ENCODE assay signal across 8 mouse cellular contexts in genomic region chr13:91178428-91179160, GRCm38 (mm10). TPM values are rescaled to one million over a fixed set of nuclear protein-coding genes. Genes with fewer than 3 reads are reported as not detected.
A peak's percentile ranks its signal among the peaks of the same experiment; 100 is the strongest.
DNase-seq lines count a peak whose midpoint lies in the region; ATAC-seq lines count a peak whose summit lies in the region.

No protein-coding gene starts in this region.

- H3K4me2 ChIP-seq in kidney, embryonic 16.5 days (replicated peaks; ENCODE audit: low read depth, low read length) = no peak overlapping the region
- H3K4me2 ChIP-seq in hindbrain, embryonic 13.5 days = peak overlapping the region; percentile 21; the same call in 1 of the 2 replicates
- H3K4me2 ChIP-seq in neural tube, embryonic 14.5 days (ENCODE audit: low read depth, low read length) = no peak overlapping the region

- WGBS in kidney, embryonic 16.5 days = 57% methylated on average over 9 of the region's 9 CpGs
- 37% methylated on average over 9 of the region's 9 CpGs for WGBS in hindbrain, embryonic 13.5 days
- 37% methylated on average over 9 of the region's 9 CpGs for WGBS in neural tube, embryonic 14.5 days
- WGBS in heart, embryonic 10.5 days = 70% methylated on average over 9 of the region's 9 CpGs

- H3K4me1 ChIP-seq in kidney, embryonic 16.5 days (ENCODE audit: insufficient read depth, low read length) = no peaks in the 10 kb centered on the region
- peaks cover 22% of the 10 kb centered on the region for H3K4me1 ChIP-seq in hindbrain, embryonic 13.5 days (replicated peaks)
- peaks cover 15% of the 10 kb centered on the region; the same call in 1 of the 2 replicates for H3K4me1 ChIP-seq in neural tube, embryonic 14.5 days (ENCODE audit: control insufficient read depth, insufficient read depth, low read length)
- H3K4me1 ChIP-seq in heart, embryonic 10.5 days = peaks cover 6% of the 10 kb centered on the region

- no peak overlapping the region for H3K4me3 ChIP-seq in kidney, embryonic 16.5 days (ENCODE audit: low read length)
- no peak overlapping the region for H3K4me3 ChIP-seq in hindbrain, embryonic 13.5 days
- no peak overlapping the region for H3K4me3 ChIP-seq in neural tube, embryonic 14.5 days (ENCODE audit: low read depth, low read length)
- no peak overlapping the region for H3K4me3 ChIP-seq in heart, embryonic 10.5 days

- no peaks in the 10 kb centered on the region for H3K9me3 ChIP-seq in kidney, embryonic 16.5 days (ENCODE audit: low read length)
- H3K9me3 ChIP-seq in hindbrain, embryonic 13.5 days = no peaks in the 10 kb centered on the region
- no peaks in the 10 kb centered on the region for H3K9me3 ChIP-seq in neural tube, embryonic 14.5 days (ENCODE audit: control insufficient read depth, low read length)
- H3K9me3 ChIP-seq in heart, embryonic 10.5 days = no peaks in the 10 kb centered on the region

- no peak for DNase-seq in kidney, adult 18-20 months
- no peak for DNase-seq in adrenal gland, postnatal 10 days
- no peak for DNase-seq in ovary, postnatal 14 days (ENCODE audit: low spot score)
- no peak for DNase-seq in heart, embryonic 10.5 days (ENCODE audit: low spot score)

- H3K27ac ChIP-seq in kidney, embryonic 16.5 days (ENCODE audit: low read length) = no peak overlapping the region
- peak overlapping the region; percentile 83 for H3K27ac ChIP-seq in hindbrain, embryonic 13.5 days
- no peak overlapping the region for H3K27ac ChIP-seq in neural tube, embryonic 14.5 days (ENCODE audit: low read depth, low read length)
- H3K27ac ChIP-seq in heart, embryonic 10.5 days = no peak overlapping the region

- no peaks in the 10 kb centered on the region for H3K27me3 ChIP-seq in kidney, embryonic 16.5 days (ENCODE audit: insufficient read depth, low read length)
- no peaks in the 10 kb centered on the region for H3K27me3 ChIP-seq in hindbrain, embryonic 13.5 days
- H3K27me3 ChIP-seq in neural tube, embryonic 14.5 days (ENCODE audit: control insufficient read depth, insufficient read depth, low read length) = no peaks in the 10 kb centered on the region
- H3K27me3 ChIP-seq in heart, embryonic 10.5 days (ENCODE audit: insufficient read depth, poor library complexity, severe bottlenecking) = no peaks in the 10 kb centered on the region

- no peaks in the 10 kb centered on the region for H3K36me3 ChIP-seq in kidney, embryonic 16.5 days (ENCODE audit: insufficient read depth, low read length)
- H3K36me3 ChIP-seq in hindbrain, embryonic 13.5 days = no peaks in the 10 kb centered on the region
- H3K36me3 ChIP-seq in neural tube, embryonic 14.5 days (ENCODE audit: control insufficient read depth, insufficient read depth, low read length) = no peaks in the 10 kb centered on the region
- H3K36me3 ChIP-seq in heart, embryonic 10.5 days = no peaks in the 10 kb centered on the region

- peak; percentile 27; the same call in 1 of the 2 replicates for ATAC-seq in kidney, embryonic 16.5 days (ENCODE audit: low FRiP score, low TSS enrichment)
- peak; percentile 73 for ATAC-seq in activated CD4-positive, CD25-positive, alpha-beta regulatory T cell, adult 4 months
- peak; percentile 89 for ATAC-seq in hindbrain, embryonic 13.5 days (ENCODE audit: low FRiP score)
- ATAC-seq in neural tube, embryonic 14.5 days (ENCODE audit: low read depth) = peak; percentile 82

- no peak overlapping the region for H3K9ac ChIP-seq in kidney, embryonic 16.5 days (replicated peaks; ENCODE audit: low read length)
- 0 out of 2 replicates have a peak overlapping the region, but pooled peaks have one; percentile 3 for H3K9ac ChIP-seq in hindbrain, embryonic 13.5 days
- H3K9ac ChIP-seq in neural tube, embryonic 14.5 days (replicated peaks; ENCODE audit: low read depth, low read length) = no peak overlapping the region

RNA-seq across cellular contexts. Expression of gene Atg10, which starts 45.2 kb away (rescaled TPM):
- 13.1 and 13.3 TPM in 2 replicates for polyA plus RNA-seq in kidney, embryonic 16.5 days (2015; fragmentation: Nextera tagmentation; extraction: Ambion mirVana)
- 10 to 100 TPM; 18.6 to 25.8 TPM for polyA plus RNA-seq in activated CD4-positive, CD25-positive, alpha-beta regulatory T cell, adult 4 months (2017; shearing (Covaris generic))
- polyA plus RNA-seq in hindbrain, embryonic 13.5 days (2015; fragmentation: Nextera tagmentation; extraction: Ambion mirVana) = 18.4 and 20.2 TPM in 2 replicates
- polyA plus RNA-seq in neural tube, embryonic 14.5 days (2014; fragmentation: Nextera tagmentation; extraction: Ambion mirVana) = 17.2 and 18.8 TPM in 2 replicates
- total RNA-seq in adrenal gland, postnatal 10 days (2021) = 10 to 100 TPM; 20.7 to 22.9 TPM
- polyA plus RNA-seq in heart, embryonic 10.5 days (2016; fragmentation: Nextera tagmentation; extraction: Ambion mirVana) = 15.1 and 19.5 TPM in 2 replicates

Comparison
In these comparisons a context has a peak if more than half of its experiments do, and no peak if none do; other contexts are left out.
1. ATAC-seq: peak in every context shown above with its lines; median percentile 89 in hindbrain, embryonic 13.5 days; 82 in neural tube, embryonic 14.5 days; 73 in activated CD4-positive, CD25-positive, alpha-beta regulatory T cell, adult 4 months; 27 in kidney, embryonic 16.5 days.